Mouse (Mus musculus) hindbrain, postnatal 0 days (tissue): ENCODE results near the gene Serpinb5. TPM values are rescaled to one million over a fixed set of nuclear protein-coding genes. Genes with fewer than 3 reads are reported as not detected.

ENCODE experiments used
- ATAC-seq: fragments of 200-750 bp; cut with Nextera tagmentation; 2 replicates; pipeline ENCODE4 v1.8.0; 2017; ENCODE audit warnings: mild to moderate bottlenecking, moderate TSS enrichment, moderate library complexity
- DNase-seq: peaks from one replicate; pipeline ENCODE4 v3.0.0-alpha.2; 2015; ENCODE audit warnings: low spot score
- H3K27ac ChIP-seq: fragments of 300-500 bp; sonication (generic); 2 replicates; pipeline ENCODE4 v1.5.1; 2014; ENCODE audit warnings: mild to moderate bottlenecking
- H3K27me3 ChIP-seq: fragments of 300-500 bp; sonication (generic); 2 replicates; pipeline ENCODE4 v1.6.1; 2014; ENCODE audit warnings: low read length, mixed read lengths; ENCODE audit not compliant: insufficient read depth
- H3K36me3 ChIP-seq: fragments of 300-500 bp; sonication (generic); 2 replicates; pipeline ENCODE4 v1.6.1; 2014; ENCODE audit warnings: low read length, mixed read lengths; ENCODE audit not compliant: insufficient read depth
- H3K4me1 ChIP-seq: fragments of 300-500 bp; sonication (generic); 2 replicates; pipeline ENCODE4 v1.6.1; 2014; ENCODE audit warnings: antibody characterized with exemption, low read length, mixed read lengths; ENCODE audit not compliant: insufficient read depth
- H3K4me2 ChIP-seq: fragments of 300-500 bp; sonication (generic); 2 replicates; pipeline ENCODE4 v1.6.1; 2014; ENCODE audit warnings: low read depth, mild to moderate bottlenecking, low read length, moderate library complexity, mixed read lengths
- H3K4me3 ChIP-seq: fragments of 300-500 bp; sonication (generic); 2 replicates; pipeline ENCODE4 v1.5.1; 2014; ENCODE audit warnings: low read length
- H3K9ac ChIP-seq: fragments of 300-500 bp; sonication (generic); replicated peaks from 2 replicates; pipeline ENCODE4 v1.6.1; 2014; ENCODE audit warnings: mild to moderate bottlenecking, low read length, moderate library complexity, mixed read lengths
- H3K9me3 ChIP-seq: fragments of 300-500 bp; sonication (generic); 2 replicates; pipeline ENCODE4 v1.6.1; 2016; ENCODE audit warnings: low read length, mixed read lengths
- CTCF ChIP-seq: IDR thresholded peaks from 2 replicates; pipeline ENCODE4 v1.5.1; 2016; ENCODE audit warnings: antibody characterized with exemption, control low read depth, low read depth
- WGBS: fragments of 180-500 bp; shearing (Covaris S2); extraction: QIAGEN DNeasy Blood & Tissue Kit; methylation state at CpG from one replicate; pipeline ENCODE4 v1.1.7; 2014; 5-methylcytosine and 5-hydroxymethylcytosine counted together
- polyA plus RNA-seq: library from polyadenylated mRNA; unstranded; fragments of >200 nt; fragmentation: Nextera tagmentation; extraction: Ambion mirVana; gene quantifications from 2 replicates; pipeline ENCODE4 v1.2.1, GENCODE M21; 2015
- total RNA-seq: library from RNA; depleted of rRNA; stranded (reverse); fragments of >200 nt; gene quantifications from 2 replicates; pipeline ENCODE4 v1.2.3, GENCODE M21; 2014

Serpinb5 gene
- total and polyA plus RNA-seq, 2 experiments from 2014 or later: 0.05 to 0.15 TPM

GRCm38 (mm10) chr1:106865543-106865942, 4.6 kb downstream of the Serpinb5 start:
- Histone ChIP-seq H3K27ac (no peak overlapping the region), H3K36me3 (no peaks in the 10 kb centered on the region), H3K4me2 (no peak overlapping the region), H3K4me3 (no peak overlapping the region), H3K27me3 (no peaks in the 10 kb centered on the region), H3K9me3 (no peaks in the 10 kb centered on the region), H3K4me1 (no peaks in the 10 kb centered on the region), H3K9ac (no peak overlapping the region)
- ATAC-seq: no peak
- WGBS: 90% methylated on average over 6 of the region's 6 CpGs
- no peak for TF ChIP-seq CTCF
- no peak for DNase-seq

- H3K4me3 ChIP-seq: no peak overlapping the region
- no peaks in the 10 kb centered on the region for H3K9me3 ChIP-seq
- H3K9ac ChIP-seq: no peak overlapping the region
- WGBS: 70% methylated on average over 5 of the region's 5 CpGs
- no peaks in the 10 kb centered on the region for H3K27me3 ChIP-seq
- H3K4me2 ChIP-seq: no peak overlapping the region
- no peak overlapping the region for H3K27ac ChIP-seq
- no peak for DNase-seq
- no peak for TF ChIP-seq CTCF
- H3K36me3 ChIP-seq: no peaks in the 10 kb centered on the region
- H3K4me1 ChIP-seq: no peaks in the 10 kb centered on the region
- ATAC-seq: no peak
Observed at GRCm38 (mm10) chr1:106866029-106866428, 5.1 kb downstream of the Serpinb5 start.

- Histone ChIP-seq H3K27me3 (no peaks in the 10 kb centered on the region), H3K9me3 (no peaks in the 10 kb centered on the region), H3K9ac (no peak overlapping the region), H3K4me3 (no peak overlapping the region), H3K4me1 (no peaks in the 10 kb centered on the region), H3K36me3 (no peaks in the 10 kb centered on the region), H3K4me2 (no peak overlapping the region), H3K27ac (no peak overlapping the region)
- 69% methylated on average over 6 of the region's 6 CpGs for WGBS
- no peak for TF ChIP-seq CTCF
- DNase-seq (no peak), ATAC-seq (no peak)
Observed at GRCm38 (mm10) chr1:106866768-106867167, 5.8 kb downstream of the Serpinb5 start.

DNA sequence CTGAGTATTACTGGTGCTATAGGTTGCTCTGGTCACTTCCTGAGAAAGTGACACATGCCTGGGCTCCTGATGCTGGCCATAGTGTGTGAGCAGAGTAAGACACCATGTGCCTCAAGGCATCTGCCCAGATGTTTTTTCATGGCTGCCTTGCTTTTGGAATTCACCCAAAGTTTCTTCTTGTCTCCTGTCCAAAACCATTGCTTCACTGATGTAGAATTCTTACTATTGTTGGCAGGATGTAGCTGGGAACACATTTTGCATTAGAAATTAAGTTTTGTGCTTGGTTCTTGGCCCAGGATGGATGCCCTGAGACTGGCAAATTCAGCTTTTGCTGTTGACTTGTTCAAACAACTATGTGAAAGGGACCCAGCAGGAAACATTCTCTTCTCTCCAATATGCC, 9.0 kb downstream of the Serpinb5 start:
- Histone ChIP-seq H3K4me1 (no peaks in the 10 kb centered on the region), H3K27ac (no peak overlapping the region), H3K9ac (no peak overlapping the region), H3K4me2 (no peak overlapping the region), H3K36me3 (no peaks in the 10 kb centered on the region), H3K27me3 (no peaks in the 10 kb centered on the region), H3K9me3 (no peaks in the 10 kb centered on the region), H3K4me3 (no peak overlapping the region)
- no peak for ATAC-seq
- DNase-seq: peak; percentile 32
- TF ChIP-seq CTCF: no peak

- WGBS: 83% methylated on average over 5 of the region's 5 CpGs
- H3K36me3 ChIP-seq: no peaks in the 10 kb centered on the region
- DNase-seq: no peak
Observed at GRCm38 (mm10) chr1:106875193-106875886, 14.4 kb downstream of the Serpinb5 start.

GRCm38 (mm10) chr1:106876147-106876546, 15.2 kb downstream of the Serpinb5 start:
- WGBS: 84% methylated on average over 3 of the region's 3 CpGs
- Histone ChIP-seq H3K9me3 (no peaks in the 10 kb centered on the region), H3K9ac (no peak overlapping the region), H3K27ac (no peak overlapping the region), H3K4me1 (no peaks in the 10 kb centered on the region), H3K36me3 (no peaks in the 10 kb centered on the region), H3K4me3 (no peak overlapping the region), H3K4me2 (no peak overlapping the region), H3K27me3 (no peaks in the 10 kb centered on the region)
- ATAC-seq (no peak), DNase-seq (no peak)
- no peak for TF ChIP-seq CTCF

More at GRCm38 (mm10) chr1:106875193-106875886, 14.4 kb downstream of the Serpinb5 start:
- ATAC-seq: no peak
- no peak overlapping the region for H3K4me2 ChIP-seq
- no peak overlapping the region for H3K4me3 ChIP-seq
- TF ChIP-seq CTCF: no peak
- no peaks in the 10 kb centered on the region for H3K4me1 ChIP-seq
- no peak overlapping the region for H3K9ac ChIP-seq
- no peak overlapping the region for H3K27ac ChIP-seq
- no peaks in the 10 kb centered on the region for H3K27me3 ChIP-seq
- no peaks in the 10 kb centered on the region for H3K9me3 ChIP-seq

DNA sequence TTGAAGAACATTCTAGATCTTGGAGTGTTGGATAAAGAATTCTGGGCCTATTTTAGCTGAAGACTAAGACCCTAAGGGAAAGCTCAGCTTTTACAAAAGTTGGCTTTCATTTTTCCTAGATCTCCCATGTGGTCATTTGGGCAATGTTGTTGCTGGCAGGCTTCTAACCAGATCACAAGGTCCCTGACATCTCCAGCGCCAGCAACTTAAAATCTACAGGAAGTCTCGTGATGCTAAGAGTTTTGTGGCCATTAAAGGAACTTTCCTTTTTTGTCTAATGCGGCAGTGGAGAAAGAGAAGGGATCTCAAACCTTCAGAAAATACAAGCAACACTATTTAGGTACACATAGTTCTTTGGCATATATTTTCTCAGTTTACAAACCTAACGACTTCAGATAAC, 21.8 kb downstream of the Serpinb5 start:
- 84% methylated on average over 4 of the region's 4 CpGs for WGBS
- TF ChIP-seq CTCF: no peak
- Histone ChIP-seq H3K4me3 (no peak overlapping the region), H3K4me1 (no peaks in the 10 kb centered on the region), H3K9ac (no peak overlapping the region), H3K4me2 (no peak overlapping the region), H3K27ac (no peak overlapping the region), H3K9me3 (no peaks in the 10 kb centered on the region), H3K36me3 (no peaks in the 10 kb centered on the region), H3K27me3 (no peaks in the 10 kb centered on the region)
- no peak for ATAC-seq
- DNase-seq: no peak
